Mouse (Mus musculus) myocyte (in vitro differentiated cells): Measurements from ENCODE around the gene Dnajc1.

Experiments used
- POLR2A ChIP-seq: IDR thresholded peaks from one replicate; pipeline ENCODE4 v1.6.1; 2011; ENCODE audit warnings: low read depth, mild to moderate bottlenecking, control low read depth, moderate library complexity; ENCODE audit not compliant: insufficient read length
- REST ChIP-seq: IDR thresholded peaks from one replicate; pipeline ENCODE4 v1.6.1; 2011; ENCODE audit warnings: mild to moderate bottlenecking, control low read depth, moderate library complexity; ENCODE audit not compliant: insufficient read depth, insufficient read length

- TF ChIP-seq POLR2A (no peak), REST (no peak)
These were observed 74.0 kb downstream of the Dnajc1 start for GRCm38 (mm10) chr2:18318671-18319070.
